Comparison of ENCODE assay signal across 7 mouse cellular contexts in the genomic region with DNA sequence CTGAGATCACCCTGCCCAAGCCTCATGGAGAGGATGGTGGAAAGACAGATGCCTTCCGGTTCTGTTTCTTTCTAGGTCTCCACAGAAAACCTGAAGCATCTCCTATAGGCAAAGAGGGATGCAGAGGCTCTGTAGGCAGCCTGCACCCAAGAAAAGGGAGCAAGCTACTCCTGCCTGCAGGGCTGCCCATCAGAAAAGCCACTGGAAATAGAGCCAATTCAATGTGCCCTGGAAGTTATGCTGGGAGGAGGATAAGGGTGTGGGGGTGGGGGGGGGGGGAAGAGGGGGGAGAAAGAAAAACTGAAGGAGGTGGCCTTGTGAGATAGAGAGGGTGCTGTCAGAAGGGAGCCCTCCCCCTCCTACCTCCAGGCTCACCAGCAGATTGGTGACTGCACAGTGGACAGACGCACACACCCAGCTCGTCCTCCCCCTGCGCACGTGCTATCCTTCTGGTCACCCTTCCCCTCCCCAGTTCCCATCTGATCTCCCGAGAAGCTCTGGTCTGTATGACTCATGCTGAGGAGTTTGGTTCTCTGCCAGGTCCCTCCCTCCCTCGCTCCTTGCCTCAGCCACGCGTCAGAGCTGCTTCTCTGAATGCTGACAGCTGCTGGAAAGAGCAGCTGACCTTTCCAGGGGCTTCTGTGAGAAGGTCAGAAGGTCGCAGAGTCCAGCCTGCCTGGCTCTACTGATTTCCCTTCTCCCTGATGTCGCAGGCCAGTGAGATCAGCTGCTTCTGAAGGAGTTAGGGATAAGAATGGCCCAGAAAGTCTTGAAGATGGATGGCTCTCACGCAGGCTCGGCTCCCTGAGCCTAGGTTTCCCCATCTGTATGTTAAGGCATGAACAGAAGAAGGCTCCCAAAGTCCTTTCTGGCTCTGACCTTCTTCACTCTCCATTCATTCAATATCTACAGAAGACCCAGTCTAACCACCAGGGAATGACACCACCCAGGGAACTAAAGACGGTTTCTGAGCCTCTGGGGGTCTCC. TPM values are rescaled to one million over a fixed set of nuclear protein-coding genes. Genes with fewer than 3 reads are reported as not detected.
DNase-seq lines count a peak whose midpoint lies in the region; ATAC-seq lines count a peak whose summit lies in the region.

No protein-coding gene starts in this region.

- H3K9ac ChIP-seq in embryonic facial prominence, embryonic 15.5 days = no peak overlapping the region
- no peak overlapping the region for H3K9ac ChIP-seq in limb, embryonic 11.5 days (ENCODE audit: low read length)
- no peak overlapping the region for H3K9ac ChIP-seq in midbrain, embryonic 11.5 days (ENCODE audit: low read length)

- peak overlapping the region; percentile 27 for H3K4me2 ChIP-seq in embryonic facial prominence, embryonic 15.5 days (replicated peaks)
- no peak overlapping the region for H3K4me2 ChIP-seq in limb, embryonic 11.5 days (ENCODE audit: low read depth, severe bottlenecking)
- no peak overlapping the region for H3K4me2 ChIP-seq in midbrain, embryonic 11.5 days

- no peaks in the 10 kb centered on the region for H3K27me3 ChIP-seq in embryonic facial prominence, embryonic 15.5 days
- H3K27me3 ChIP-seq in limb, embryonic 11.5 days (ENCODE audit: control insufficient read depth, insufficient read depth, low read length) = no peaks in the 10 kb centered on the region
- H3K27me3 ChIP-seq in midbrain, embryonic 11.5 days (ENCODE audit: control insufficient read depth, insufficient read depth, low read length) = no peaks in the 10 kb centered on the region

- peaks cover 24% of the 10 kb centered on the region for H3K4me1 ChIP-seq in embryonic facial prominence, embryonic 15.5 days
- 0 out of 2 replicates have a peak, but pooled peaks cover 2% of the 10 kb centered on the region for H3K4me1 ChIP-seq in limb, embryonic 11.5 days (ENCODE audit: control insufficient read depth, insufficient read depth, low read length)
- peaks cover 11% of the 10 kb centered on the region for H3K4me1 ChIP-seq in midbrain, embryonic 11.5 days (ENCODE audit: control insufficient read depth, insufficient read depth, low read length)

- DNase-seq in brain, adult 2 months (ENCODE audit: low read depth, low spot score) = peak; percentile 97
- peak; percentile 94 for DNase-seq in heart, adult 8-10 months (ENCODE audit: low spot score)
- DNase-seq in kidney, adult 9 months = peak; percentile 86
- DNase-seq in limb, embryonic 11.5 days (ENCODE audit: low spot score) = peak; percentile 63
- DNase-seq in midbrain, embryonic 11.5 days (ENCODE audit: low spot score, missing footprints) = peak; percentile 88
- peak; percentile 70 for DNase-seq in right cerebral cortex, postnatal 4 days

- ATAC-seq in embryonic facial prominence, embryonic 15.5 days (ENCODE audit: insufficient number of reproducible peaks, low FRiP score, low TSS enrichment, low read depth) = peak; percentile 89
- ATAC-seq in limb, embryonic 11.5 days (ENCODE audit: insufficient number of reproducible peaks, low FRiP score, low TSS enrichment, low read depth) = peak; percentile 70; the same call in 1 of the 2 replicates
- ATAC-seq in midbrain, embryonic 11.5 days (ENCODE audit: low FRiP score) = peak; percentile 83

- H3K4me3 ChIP-seq in embryonic facial prominence, embryonic 15.5 days (replicated peaks) = no peak overlapping the region
- H3K4me3 ChIP-seq in limb, embryonic 11.5 days (ENCODE audit: low read depth, low read length) = no peak overlapping the region
- H3K4me3 ChIP-seq in midbrain, embryonic 11.5 days (ENCODE audit: low read depth, low read length) = no peak overlapping the region

- no peaks in the 10 kb centered on the region for H3K36me3 ChIP-seq in embryonic facial prominence, embryonic 15.5 days
- no peaks in the 10 kb centered on the region for H3K36me3 ChIP-seq in limb, embryonic 11.5 days (ENCODE audit: control insufficient read depth, insufficient read depth, low read length)
- no peaks in the 10 kb centered on the region for H3K36me3 ChIP-seq in midbrain, embryonic 11.5 days (ENCODE audit: control insufficient read depth, insufficient read depth, low read length)

- H3K27ac ChIP-seq in embryonic facial prominence, embryonic 15.5 days (replicated peaks) = no peak overlapping the region; the same call in 1 of the 2 replicates
- H3K27ac ChIP-seq in limb, embryonic 11.5 days (replicated peaks; ENCODE audit: low read depth, low read length) = no peak overlapping the region
- no peak overlapping the region for H3K27ac ChIP-seq in midbrain, embryonic 11.5 days (ENCODE audit: low read depth, low read length)

- 15% methylated on average over 14 of the region's 14 CpGs for WGBS in embryonic facial prominence, embryonic 15.5 days
- 24% methylated on average over 14 of the region's 14 CpGs for WGBS in limb, embryonic 11.5 days
- WGBS in midbrain, embryonic 11.5 days = 14% methylated on average over 14 of the region's 14 CpGs

- 0 out of 2 replicates have a peak, but pooled peaks cover 3% of the 10 kb centered on the region for H3K9me3 ChIP-seq in embryonic facial prominence, embryonic 15.5 days (replicated peaks)
- no peaks in the 10 kb centered on the region for H3K9me3 ChIP-seq in limb, embryonic 11.5 days (ENCODE audit: control insufficient read depth, low read length)
- no peaks in the 10 kb centered on the region for H3K9me3 ChIP-seq in midbrain, embryonic 11.5 days (ENCODE audit: control insufficient read depth, low read length)

RNA-seq across cellular contexts. Expression of gene Tlr5, which starts 46.2 kb away (rescaled TPM):
- polyA plus RNA-seq in embryonic facial prominence, embryonic 15.5 days (2015; fragmentation: Nextera tagmentation; extraction: Ambion mirVana) = 1.4 and 1.8 TPM in 2 replicates
- 1 to 10 TPM in 2 of 4 experiments, under 1 TPM in 2; 0.69 to 1.1 (median 0.99) TPM for total RNA-seq in heart, adult 8-10 months (2022)
- polyA plus RNA-seq in limb, embryonic 11.5 days (2014; fragmentation: Nextera tagmentation; extraction: Ambion mirVana) = 0.67 and 0.92 TPM in 2 replicates
- 0.57 and 0.79 TPM in 2 replicates for polyA plus RNA-seq in midbrain, embryonic 11.5 days (2014; fragmentation: Nextera tagmentation; extraction: Ambion mirVana)
